Mouse (Mus musculus): ENCODE data around the gene Lyrm7.

DNA sequence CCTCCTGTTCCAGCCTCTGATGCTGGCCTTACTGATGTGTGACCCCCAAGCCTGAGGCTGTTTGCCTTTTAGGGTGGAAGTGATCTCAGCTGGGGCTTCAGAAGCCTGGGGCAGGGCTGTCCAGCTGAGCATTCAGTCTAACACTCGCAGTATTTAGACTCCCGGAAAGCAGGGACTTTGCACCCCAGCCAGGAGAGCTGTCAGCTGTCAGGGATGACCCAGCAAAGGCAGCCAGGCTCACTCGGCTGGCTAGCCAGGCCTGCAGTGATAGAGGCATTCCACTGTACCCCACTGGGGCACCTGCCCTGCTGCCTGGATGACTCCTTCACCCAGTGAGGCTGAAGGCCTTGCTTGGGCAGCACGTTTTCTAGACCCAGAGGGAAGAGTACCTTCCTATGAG is 45.2 kb upstream of the Lyrm7 start:
- TF ChIP-seq MAX (IDR thresholded peaks at IDR 0.05; ENCODE audit: low read length) (no peak), POLR2A (IDR thresholded peaks at IDR 0.05; ENCODE audit: low read depth, low read length) (no peak), RCOR1 (conservative IDR thresholded peaks at IDR 0.05; ENCODE audit: low read depth, low read length) (no peak)
